Mouse (Mus musculus): ENCODE measurements around the gene Lrr1.

The Lrr1 gene

GRCm38 (mm10) chr12:69197378-69198163 lies 29.0 kb downstream of the Lrr1 start:
- peak; percentile 79 for DNase-seq (ENCODE audit: low read depth, low spot score)

- no peak for DNase-seq (ENCODE audit: low read depth, low spot score)
Measured at GRCm38 (mm10) chr12:69198164-69198535, 29.5 kb downstream of the Lrr1 start, which contains the start of gene Dnaaf2. TSS of gene Dnaaf2 (minus strand) at chr12:69198429.

GRCm38 (mm10) chr12:69198985-69199384 lies 30.4 kb downstream of the Lrr1 start:
- no peak for DNase-seq (ENCODE audit: low read depth, low spot score)

- DNase-seq (ENCODE audit: low read depth, low spot score) = peak; percentile 43
Measured at GRCm38 (mm10) chr12:69204052-69204833, 35.6 kb downstream of the Lrr1 start, which contains the start of gene Gm49384. TSS of gene Gm49384 (minus strand) at chr12:69204267.

- DNase-seq (ENCODE audit: low read depth, low spot score) = no peak
Measured at GRCm38 (mm10) chr12:69207396-69207795, 38.8 kb downstream of the Lrr1 start.

- no peak for DNase-seq (ENCODE audit: low read depth, low spot score)
Measured at GRCm38 (mm10) chr12:69207926-69208325, 39.3 kb downstream of the Lrr1 start.

GRCm38 (mm10) chr12:69208520-69208919 lies 39.9 kb downstream of the Lrr1 start:
- DNase-seq (ENCODE audit: low read depth, low spot score) = peak; percentile 23

- no peak for DNase-seq (ENCODE audit: low read depth, low spot score)
Measured at GRCm38 (mm10) chr12:69210056-69210979, 41.7 kb downstream of the Lrr1 start.

GRCm38 (mm10) chr12:69211057-69211456 lies 42.4 kb downstream of the Lrr1 start:
- DNase-seq (ENCODE audit: low read depth, low spot score) = peak; percentile 37

GRCm38 (mm10) chr12:69213186-69213777 lies 44.7 kb downstream of the Lrr1 start:
- DNase-seq (ENCODE audit: low read depth, low spot score) = no peak

GRCm38 (mm10) chr12:69214393-69214792 lies 45.8 kb downstream of the Lrr1 start:
- DNase-seq (ENCODE audit: low read depth, low spot score) = no peak

- DNase-seq (ENCODE audit: low read depth, low spot score) = no peak
Measured at GRCm38 (mm10) chr12:69215000-69215785, 46.6 kb downstream of the Lrr1 start.

GRCm38 (mm10) chr12:69216587-69216986 lies 48.0 kb downstream of the Lrr1 start:
- DNase-seq (ENCODE audit: low read depth, low spot score) = no peak

- no peak for DNase-seq (ENCODE audit: low read depth, low spot score)
Measured at GRCm38 (mm10) chr12:69220613-69221277, 52.1 kb downstream of the Lrr1 start.

- peak; percentile 87 for DNase-seq (ENCODE audit: low read depth, low spot score)
Measured at GRCm38 (mm10) chr12:69227776-69228466, 59.3 kb downstream of the Lrr1 start, which contains the start of gene Pole2. TSS of gene Pole2 (minus strand) at chr12:69228195.

All from CD4-positive helper T cell, adult 2 months (primary cell).